Mouse (Mus musculus): ENCODE data around the gene Rbm15.

GRCm38 (mm10) chr3:107330503-107331424 is 2.7 kb downstream of the Rbm15 start:
- TF ChIP-seq CTCF (IDR thresholded peaks at IDR 0.05) (no peak), EP300 (IDR thresholded peaks at IDR 0.05) (no peak)

All from lung, postnatal 0 days (tissue).